Mouse (Mus musculus) C2C12 (cell line): ENCODE measurements around the gene Veph1.

Source experiments
- CEBPB ChIP-seq: IDR thresholded peaks from one replicate; pipeline ENCODE4 v1.6.1; 2011; ENCODE audit warnings: low read depth, mild to moderate bottlenecking, control low read depth, moderate library complexity
- CTCF ChIP-seq: IDR thresholded peaks from one replicate; pipeline ENCODE4 v1.5.1; 2011; ENCODE audit not compliant: control insufficient read depth, insufficient read depth, insufficient read length
- MAX ChIP-seq: IDR thresholded peaks from one replicate; pipeline ENCODE4 v1.6.1; 2011; ENCODE audit warnings: mild to moderate bottlenecking, control low read depth
- USF1 ChIP-seq: IDR thresholded peaks from one replicate; pipeline ENCODE4 v1.6.1; 2011; ENCODE audit warnings: low read depth, mild to moderate bottlenecking, control low read depth, moderate library complexity

- no peak for TF ChIP-seq CTCF
- TF ChIP-seq CEBPB = no peak
- TF ChIP-seq MAX = no peak
- TF ChIP-seq USF1 = no peak
Measured at GRCm38 (mm10) chr3:66102599-66102932, 194.1 kb downstream of the Veph1 start.
